Mouse (Mus musculus) right cerebral cortex, adult 2 months (tissue): ENCODE data around the gene Eif3k.

Source experiments
- DNase-seq, 2 experiments: peaks; one replicate each; pipeline ENCODE4 v3.0.0; 2021 to 2022; ENCODE audit warnings: low spot score in 2 of 2

Gene Eif3k

DNA sequence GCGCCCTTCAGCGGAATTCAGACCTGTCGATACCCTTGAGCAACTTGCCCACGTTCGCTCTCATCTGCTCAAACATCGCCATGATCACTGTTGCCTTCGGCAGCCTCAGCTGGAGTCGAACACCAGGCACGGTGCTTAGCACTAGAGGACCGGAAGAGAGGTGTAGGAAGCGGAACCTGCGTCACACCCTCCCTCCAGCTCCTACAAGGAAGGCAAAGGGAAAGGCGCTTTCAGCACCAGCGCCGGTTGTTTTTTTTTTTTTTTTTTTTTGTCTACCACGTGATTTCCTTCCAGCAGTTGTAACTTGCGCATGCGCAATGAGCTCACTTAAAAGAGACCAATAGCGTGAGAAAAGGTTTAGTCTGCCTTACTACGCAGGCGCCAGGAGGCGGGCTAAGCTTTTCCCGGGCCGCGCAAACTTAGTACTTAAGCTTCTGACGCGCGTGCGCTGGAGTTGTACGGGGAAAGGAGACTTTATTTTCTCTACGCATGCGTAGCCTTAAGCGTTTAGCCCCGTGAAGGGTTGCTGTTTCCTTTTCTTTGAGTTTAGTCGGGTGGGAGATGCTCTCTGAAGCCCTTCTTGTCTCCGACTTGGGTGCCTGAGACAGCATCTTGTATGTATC lies at the start of gene Eif3k, which contains the start of gene Map4k1:
TSS of gene Eif3k (minus strand) at position 214 of the 623 bp plus-strand sequence.
TSS of gene Map4k1 (plus strand) at position 400 of the 623 bp plus-strand sequence.
- peak; percentile 99 for DNase-seq

GRCm38 (mm10) chr7:29029690-29030656 lies 48.3 kb upstream of the Eif3k start:
- no peak for DNase-seq

DNA sequence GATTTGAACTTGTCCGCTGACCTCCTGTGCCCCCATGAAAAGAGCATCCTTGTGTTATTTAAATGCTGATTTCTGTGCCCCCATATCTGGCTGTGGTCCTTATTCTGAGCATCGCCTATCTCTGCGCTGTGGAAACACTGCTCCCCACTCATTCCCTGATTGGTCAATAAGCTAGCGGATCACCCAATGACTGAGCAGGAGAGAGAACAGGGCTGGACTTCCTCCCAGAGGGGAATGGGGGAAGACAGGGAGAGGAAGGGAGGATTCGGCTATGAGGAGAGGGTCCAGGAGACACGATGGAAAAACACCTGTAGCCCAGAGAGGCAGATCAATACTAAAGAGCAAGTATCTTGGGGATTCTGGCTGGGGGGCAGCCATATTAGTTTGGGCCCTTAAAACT lies 47.1 kb upstream of the Eif3k start:
- no peak for DNase-seq

DNA sequence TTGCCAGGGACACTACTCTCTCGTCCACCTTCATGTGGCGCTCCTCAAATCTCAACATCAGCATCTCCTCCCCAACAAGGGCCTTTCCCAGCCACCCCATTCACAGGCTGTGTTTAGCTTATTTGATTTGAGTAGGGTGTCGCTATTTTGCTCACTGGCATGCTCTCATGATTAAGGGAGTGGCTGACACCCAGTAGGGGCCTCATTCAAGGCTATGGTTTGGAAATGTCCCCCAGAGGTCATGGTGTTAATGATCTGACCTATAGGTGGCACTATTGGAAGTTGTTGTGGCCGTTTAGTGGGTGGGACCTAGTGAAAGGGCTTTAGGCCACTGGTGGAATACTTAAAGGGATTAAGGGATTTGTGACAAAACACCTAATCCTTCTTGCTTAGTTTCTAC lies 45.1 kb upstream of the Eif3k start:
- no peak for DNase-seq

DNA sequence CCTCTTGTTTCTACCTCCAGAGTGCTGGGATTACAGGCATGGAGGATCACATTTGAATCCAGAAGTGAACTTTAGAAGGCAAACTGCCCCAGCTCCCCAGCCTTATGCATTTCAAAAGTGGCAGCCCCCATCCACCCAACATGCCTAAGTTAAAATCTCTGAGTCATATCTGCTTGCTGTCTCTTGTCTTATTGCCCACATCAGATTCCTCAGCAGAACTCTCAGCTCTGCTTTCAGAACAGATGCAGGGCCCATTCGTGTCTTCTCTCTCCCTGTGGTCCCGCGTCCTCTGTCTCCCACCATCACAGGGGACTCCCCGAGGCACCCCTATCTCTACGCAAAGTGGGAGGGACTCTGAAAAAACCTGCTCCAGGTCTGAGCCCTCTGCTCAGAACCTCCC lies 44.5 kb upstream of the Eif3k start:
- DNase-seq = peak; percentile 15 to 21

- no peak for DNase-seq
Observed at GRCm38 (mm10) chr7:29025566-29025965, 43.9 kb upstream of the Eif3k start.

DNA sequence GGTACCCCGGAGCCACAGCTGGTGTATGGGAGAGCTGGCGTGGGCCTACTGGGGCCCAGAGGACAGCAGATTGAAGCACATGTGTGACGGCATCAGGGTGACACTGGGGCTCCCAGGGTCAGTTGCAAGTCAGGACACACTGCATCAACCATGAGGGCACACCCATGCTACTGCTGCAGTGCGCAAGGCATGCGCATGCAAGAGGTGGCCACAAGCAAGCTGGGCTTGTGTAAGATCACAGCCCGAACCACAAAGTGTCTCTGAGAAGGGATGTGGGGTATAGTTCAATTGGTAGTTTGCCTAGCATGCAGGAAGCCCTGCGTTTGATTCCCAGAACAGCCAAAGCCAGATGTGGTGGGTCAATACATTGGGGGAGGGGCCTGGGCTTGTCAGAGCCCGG lies 41.9 kb upstream of the Eif3k start:
- no peak for DNase-seq

GRCm38 (mm10) chr7:29022479-29022878 lies 40.8 kb upstream of the Eif3k start:
- peak in 1 of 2 experiments; percentile 35 for DNase-seq

DNA sequence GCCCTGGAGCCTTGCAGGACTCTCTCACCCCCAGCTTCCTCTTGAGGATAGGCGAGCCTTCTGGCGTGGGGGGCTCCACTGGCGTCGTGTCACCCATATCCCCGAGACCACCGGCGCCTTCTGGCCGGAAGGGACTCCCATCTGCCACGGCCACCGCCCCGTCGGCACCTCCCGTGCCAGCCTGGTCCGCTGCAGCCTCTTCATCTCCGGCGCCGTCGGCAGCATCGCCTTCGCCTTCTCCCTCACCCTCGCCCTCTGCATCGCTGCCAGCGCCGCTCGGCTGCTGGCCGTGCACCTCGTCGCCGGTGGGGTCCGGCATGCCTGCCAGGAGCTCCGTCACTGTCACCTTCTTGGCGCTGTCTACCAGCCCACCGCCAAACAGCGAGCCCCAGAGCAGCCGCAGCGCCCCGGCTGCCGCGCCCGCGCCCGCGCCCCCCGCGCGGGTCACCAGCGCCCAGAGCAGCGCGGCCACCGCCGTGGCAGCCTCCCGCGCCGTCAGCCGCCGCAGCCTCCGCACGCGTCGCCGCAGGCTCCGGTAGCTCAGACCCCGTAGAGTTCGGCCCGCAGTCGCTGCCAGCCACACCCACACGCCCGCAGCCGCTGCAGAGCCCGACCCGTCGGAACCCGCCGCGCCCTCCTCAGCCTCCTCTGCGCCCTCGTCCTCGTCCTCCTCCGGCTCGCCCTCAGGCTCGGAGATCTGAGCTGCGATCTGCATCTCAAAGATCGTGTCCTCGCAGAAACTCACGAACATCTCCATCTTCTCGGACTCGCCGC lies 38.0 kb upstream of the Eif3k start:
- DNase-seq = no peak

GRCm38 (mm10) chr7:29017222-29017621 lies 35.6 kb upstream of the Eif3k start:
- DNase-seq = no peak

- no peak for DNase-seq
Observed at GRCm38 (mm10) chr7:29016440-29016839, 34.8 kb upstream of the Eif3k start.

- no peak for DNase-seq
Observed at GRCm38 (mm10) chr7:29014984-29015383, 33.3 kb upstream of the Eif3k start.

GRCm38 (mm10) chr7:29008714-29009113 lies 27.1 kb upstream of the Eif3k start:
- no peak for DNase-seq

DNA sequence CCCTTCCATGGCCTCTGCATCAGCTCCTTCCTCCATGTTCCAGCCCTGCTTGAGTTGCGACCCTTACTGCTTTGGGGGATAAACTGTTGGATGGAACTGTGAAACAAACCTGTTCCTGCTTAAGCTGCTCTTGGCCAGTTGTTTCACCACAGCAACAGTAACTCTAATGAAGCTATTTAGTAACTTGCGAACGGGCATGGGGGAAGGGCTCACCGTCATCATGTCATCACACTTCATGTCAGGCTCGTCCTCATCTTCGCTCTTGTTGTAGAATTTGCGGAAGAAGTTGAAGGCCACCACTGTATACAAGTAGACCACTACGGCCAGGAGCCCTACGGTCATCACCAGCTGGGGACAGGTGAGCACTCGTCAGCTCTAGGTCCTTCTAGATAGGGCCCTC lies 26.5 kb upstream of the Eif3k start:
- no peak for DNase-seq

GRCm38 (mm10) chr7:29007224-29008101 lies 25.8 kb upstream of the Eif3k start:
- DNase-seq = peak in 1 of 2 experiments; percentile 8

DNA sequence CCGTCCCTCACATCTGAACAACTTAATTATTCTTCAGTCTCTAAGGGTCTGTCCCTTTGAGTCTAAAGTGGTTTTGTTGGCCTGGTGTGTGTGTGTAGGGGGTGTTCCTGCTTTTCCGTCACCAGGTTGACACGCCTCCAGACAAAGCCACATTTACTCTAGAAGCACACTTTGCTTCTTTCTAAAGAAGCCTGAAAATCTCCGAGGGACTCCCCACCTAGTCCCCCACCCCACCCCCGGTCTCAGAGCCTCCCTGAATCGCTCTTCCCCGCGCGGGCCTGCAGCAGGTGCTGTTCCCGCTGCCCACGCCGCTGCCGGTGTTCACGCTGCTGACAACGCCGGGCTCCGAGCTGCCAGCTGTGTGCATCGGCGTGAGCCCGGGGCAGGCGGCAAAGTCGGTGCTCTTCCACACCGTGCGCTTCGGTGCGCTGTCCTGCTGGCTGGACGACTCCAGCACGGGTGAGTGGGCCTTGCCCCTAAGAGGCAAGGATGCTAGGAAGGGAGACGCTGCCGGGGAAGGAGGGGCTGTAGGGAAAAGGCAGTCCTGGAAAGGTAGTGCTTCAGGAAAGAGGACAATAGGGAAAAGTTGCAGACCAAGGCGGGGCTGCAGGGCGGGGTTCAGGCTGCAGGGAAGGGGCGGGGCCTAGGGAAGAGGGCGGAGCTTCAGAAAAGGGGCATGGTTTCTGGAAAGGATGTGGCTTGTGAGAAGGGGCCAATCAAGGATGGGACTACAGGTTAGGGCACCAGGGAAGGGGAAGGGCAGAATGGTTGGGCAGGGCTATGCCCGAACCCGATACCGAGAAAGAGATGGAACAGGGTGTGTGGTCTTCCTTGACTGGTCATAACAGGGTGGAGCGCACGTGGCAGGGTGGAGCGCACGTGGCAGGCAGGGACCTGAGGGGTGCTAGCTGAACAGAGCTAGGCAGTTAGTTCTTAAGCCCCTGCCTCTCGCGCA lies 19.3 kb upstream of the Eif3k start:
- peak; percentile 41 to 51 for DNase-seq

DNA sequence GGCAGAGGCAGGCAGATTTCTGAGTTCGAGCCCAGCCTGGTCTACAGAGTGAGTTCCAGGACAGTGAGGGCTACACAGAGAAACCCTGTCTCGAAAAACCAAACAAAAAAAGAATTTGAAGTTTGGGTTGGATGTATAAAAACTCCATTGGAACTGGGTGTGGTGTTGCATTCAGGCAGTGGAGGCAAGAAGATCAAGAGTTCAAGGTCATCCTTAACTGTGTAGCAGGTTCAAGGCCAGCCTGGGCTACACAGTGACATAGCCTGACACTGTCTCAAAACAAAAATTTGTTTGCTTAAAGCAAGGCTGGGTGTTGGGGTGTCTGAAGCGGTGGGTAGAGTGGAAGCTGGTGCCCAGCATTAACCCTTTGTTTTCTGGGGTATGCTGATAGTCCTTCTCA lies 11.7 kb upstream of the Eif3k start:
- DNase-seq = no peak

- DNase-seq = no peak
Observed at GRCm38 (mm10) chr7:28992997-28993396, 11.3 kb upstream of the Eif3k start.

DNA sequence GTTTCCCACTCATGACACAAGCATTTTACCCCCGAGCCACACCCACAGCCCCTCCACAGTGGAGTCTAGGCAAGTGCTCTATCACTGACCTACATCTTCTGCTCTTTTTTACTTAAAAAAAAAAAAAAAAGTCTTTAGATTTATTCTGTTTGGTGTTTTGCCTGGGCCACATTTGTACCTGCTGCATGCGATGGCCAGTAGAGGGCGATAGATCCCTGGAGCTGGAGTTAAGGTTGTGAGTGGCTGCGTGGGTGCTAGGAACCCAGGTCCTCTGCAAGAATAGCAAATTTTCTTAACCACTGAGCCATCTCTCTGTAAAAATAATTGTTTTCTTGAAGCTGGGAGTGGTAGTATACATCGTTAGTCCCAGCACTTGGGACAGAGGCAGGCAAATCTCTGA lies 10.0 kb upstream of the Eif3k start:
- DNase-seq = no peak

GRCm38 (mm10) chr7:28990766-28991273 lies 9.2 kb upstream of the Eif3k start:
- no peak for DNase-seq
